Mouse (Mus musculus): ENCODE data around the gene Vkorc1.

- no peak for TF ChIP-seq POLR2A (IDR thresholded peaks at IDR 0.05; ENCODE audit: borderline replicate concordance, extremely low read depth, low read depth, low read length)
- TF ChIP-seq CTCF (IDR thresholded peaks at IDR 0.05; ENCODE audit: insufficient read depth, low read length): no peak
These were observed 8.2 kb downstream of the Vkorc1 start for GRCm38 (mm10) chr7:127887191-127887590.
